Mouse (Mus musculus) layer of hippocampus, adult 9-10 months (tissue): ENCODE measurements at regions not wholly inside any gene's neighbourhood (a gene's known extent, or its start where the extent isn't known, plus 50 kb on each side); places are given as distances from the start of the nearest gene placed in this dataset.

Source experiments
- DNase-seq: peaks from one replicate; pipeline ENCODE4 v3.0.0; 2022; ENCODE audit warnings: low spot score

DNA sequence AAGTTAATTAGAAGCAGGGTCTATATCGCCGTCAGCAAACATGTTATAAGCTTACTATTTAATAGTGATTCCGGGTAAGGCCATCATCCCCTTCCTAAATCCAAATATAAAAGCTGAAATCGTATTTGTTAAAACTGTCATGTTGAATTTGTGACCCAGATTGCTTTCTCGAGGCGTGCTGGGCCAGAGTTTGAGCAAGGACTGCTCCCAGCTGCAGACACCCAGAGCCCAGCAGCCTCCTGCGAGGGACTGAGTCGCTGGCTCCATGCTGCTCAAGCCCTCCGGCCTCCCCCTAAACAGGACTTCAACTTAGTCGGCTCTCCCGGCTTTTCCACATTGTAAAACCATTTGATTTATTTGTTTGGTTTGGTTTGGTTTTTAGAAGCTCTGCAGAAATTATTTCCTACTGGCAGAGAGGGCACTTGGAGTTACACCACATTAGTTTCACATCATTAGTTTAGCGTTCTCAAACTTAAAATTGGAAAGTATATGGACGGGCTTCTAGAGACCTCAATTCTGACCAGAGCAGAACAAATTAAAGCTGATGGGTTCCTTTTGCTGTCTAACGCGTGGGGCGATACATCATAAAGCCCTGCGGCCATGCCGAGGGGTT is 126.4 kb upstream of the Pitx1 start:
- no peak for DNase-seq

DNA sequence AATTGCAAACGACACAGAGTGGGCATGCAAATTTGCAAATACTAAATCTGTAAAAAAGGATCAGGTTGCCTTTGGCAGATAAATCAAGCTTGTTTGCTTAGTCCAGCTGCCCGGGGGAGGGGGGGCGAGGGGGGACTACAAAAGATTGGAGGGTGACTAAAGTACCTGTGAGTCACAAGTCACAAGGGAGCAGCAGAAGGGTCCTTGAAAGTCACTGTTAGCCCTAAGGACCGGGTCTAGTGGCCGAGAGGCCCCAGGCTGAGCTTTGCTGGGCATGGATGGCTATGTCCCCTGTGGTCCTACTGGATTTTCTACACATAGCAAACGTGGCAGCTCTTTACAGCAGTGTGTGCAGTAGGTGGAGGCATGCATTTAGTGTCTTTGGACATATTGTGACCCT is 118.4 kb upstream of the Pitx1 start:
- no peak for DNase-seq

DNA sequence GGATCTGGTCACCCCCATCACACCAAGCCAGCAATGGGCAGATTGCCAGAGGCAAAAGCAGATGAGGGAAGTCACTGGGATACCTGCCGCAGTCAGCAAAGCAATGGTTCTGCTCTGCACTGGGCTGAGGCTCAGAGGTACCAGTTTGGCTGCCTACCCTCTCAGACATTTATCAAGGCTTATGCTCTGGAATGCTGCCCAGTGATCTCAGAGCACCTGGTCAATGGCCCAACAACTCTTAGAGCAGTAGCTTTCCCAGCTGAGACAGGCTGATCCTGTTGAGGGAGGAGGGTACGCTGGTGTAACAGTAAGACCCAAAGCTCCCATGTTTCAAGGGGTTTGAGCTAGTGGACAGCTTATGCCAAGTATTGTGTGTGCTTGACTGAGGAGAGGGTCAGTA is 117.4 kb upstream of the Pitx1 start:
- no peak for DNase-seq

DNA sequence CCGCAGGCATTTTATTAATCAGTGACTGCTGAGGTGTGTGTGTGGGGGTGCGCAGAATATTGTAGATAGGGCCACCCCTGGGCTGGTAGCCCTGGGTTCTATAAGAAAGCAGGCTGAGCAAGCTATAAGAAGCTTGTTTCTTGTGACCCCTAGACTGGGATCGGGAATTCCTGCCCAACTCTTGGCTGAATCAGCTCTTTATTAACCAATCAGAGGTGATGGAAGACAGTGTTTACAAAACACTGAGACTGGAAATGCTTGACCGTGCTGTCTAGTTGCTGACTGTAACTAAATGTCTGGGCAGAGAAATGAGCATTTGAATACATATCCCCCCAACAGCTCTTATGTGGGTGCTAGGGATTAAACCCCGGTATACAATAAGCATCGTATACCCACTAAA is 114.8 kb upstream of the Pitx1 start:
- no peak for DNase-seq

DNA sequence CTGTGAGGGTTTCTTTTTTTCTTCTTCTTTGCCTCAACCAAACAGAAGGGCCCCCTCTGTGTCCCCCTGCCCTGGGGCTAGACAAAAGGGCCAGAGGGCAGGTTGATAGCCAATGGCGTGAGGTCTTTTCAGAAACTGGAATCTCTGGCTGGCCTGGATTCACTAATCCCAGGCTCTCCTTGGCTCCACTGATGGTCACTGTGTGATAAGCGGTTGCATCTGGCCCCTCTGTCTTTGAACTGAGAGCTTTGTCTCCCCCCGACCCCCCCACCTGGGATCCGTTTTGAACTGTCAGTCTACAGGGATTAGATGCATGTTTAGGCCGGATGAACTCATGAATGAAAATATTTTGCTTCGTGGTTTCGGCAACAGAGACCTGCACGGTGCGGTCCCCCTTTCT is 112.6 kb upstream of the Pitx1 start:
- DNase-seq = no peak

DNA sequence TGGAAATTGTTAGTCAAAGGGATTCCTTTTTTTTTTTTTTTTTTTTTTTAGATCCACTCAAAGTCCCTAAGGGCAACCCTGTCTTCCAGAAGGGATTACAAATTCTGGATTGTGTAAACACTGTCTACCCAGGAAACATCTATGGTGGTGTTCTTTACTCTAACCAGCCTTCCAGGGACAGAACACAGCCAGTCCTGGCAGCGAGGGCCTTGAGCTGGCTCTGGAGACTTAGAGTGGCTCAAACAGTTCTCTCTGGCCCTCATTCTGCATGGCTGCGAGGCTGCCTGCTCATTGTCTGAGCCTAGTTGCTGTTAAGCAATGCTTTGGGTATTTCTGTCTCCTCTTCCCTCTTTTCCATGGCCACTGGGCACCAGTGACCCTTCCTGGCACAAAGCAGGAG is 112.2 kb upstream of the Pitx1 start:
- no peak for DNase-seq

DNA sequence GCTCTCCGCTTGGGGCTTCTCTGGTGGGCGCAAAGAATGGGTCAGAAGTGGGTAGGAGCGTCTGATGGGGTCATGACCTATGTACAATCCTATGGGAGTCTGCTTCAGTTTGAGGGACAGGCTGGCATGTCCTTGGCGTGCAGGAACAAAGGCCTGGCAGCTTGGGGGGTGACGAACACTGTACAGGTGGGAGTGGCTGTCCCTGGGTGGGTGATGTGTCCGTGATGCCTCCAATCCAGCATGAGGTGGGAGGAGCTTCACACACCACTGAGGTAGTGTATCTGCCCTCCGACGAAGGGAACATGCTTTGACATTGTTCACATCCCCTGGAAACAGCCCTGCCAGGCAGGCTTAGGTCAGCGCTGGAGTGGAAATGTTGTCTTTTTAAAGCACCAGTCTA is 101.4 kb upstream of the Pitx1 start:
- DNase-seq = no peak

DNA sequence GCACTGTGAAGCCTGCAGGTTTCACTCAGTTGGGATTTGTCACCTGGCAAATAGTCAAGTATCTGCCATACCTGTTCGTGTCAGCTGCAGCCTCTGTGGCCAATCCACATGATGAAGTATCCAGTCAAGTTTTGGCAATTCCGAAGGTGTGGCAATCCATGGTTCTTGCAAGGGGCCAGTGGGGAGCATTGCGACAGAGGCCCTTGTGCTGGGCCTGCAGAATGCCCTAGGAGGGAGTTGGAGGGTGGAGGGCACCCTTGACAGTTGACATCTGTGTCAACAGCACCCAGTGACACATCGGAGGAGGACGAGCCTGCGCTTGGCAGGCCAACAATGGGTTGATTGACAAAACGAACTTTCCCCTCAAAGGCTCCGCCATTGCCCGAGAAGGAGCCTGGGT is 101.0 kb upstream of the Pitx1 start:
- DNase-seq = no peak

DNA sequence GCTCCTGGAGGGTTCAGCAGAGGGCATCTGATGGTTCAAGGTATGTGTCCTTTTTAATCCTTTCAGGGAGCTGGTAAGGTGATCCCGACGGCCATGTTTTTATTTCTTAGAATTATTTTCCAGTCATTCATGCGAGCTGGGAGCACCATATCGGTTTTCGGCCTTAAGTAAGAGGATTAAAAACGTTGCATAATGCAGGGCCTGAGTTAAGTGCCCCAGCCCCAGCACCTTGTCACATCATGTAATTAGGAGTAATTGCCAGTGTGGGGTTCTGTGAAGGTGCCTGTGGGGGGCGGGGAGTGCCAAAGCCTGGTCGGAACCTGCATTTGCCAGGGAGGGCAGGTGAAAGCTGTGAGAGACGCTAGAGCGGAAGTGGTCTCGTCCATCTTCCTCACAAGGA is 94.6 kb upstream of the Pitx1 start:
- DNase-seq = no peak

DNA sequence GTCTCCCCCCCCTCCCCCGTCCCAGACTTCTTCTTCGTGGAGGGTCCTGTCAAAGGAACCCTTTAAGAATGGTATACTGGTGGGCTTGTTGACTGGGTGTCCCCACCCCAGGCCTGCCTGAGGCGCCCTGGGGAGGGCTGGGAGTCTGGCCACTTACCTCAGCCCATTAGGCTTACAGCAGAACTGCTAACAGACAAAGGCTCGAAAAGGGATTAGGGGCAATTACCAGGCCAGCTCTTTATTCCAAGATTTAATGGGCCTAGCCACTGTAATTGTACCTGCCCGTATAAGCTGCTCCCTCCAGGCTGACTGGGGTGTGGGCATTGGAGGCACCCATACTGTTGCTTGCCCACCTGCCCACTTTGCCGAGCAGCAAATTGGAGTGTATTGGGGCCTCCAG is 93.8 kb upstream of the Pitx1 start:
- no peak for DNase-seq

DNA sequence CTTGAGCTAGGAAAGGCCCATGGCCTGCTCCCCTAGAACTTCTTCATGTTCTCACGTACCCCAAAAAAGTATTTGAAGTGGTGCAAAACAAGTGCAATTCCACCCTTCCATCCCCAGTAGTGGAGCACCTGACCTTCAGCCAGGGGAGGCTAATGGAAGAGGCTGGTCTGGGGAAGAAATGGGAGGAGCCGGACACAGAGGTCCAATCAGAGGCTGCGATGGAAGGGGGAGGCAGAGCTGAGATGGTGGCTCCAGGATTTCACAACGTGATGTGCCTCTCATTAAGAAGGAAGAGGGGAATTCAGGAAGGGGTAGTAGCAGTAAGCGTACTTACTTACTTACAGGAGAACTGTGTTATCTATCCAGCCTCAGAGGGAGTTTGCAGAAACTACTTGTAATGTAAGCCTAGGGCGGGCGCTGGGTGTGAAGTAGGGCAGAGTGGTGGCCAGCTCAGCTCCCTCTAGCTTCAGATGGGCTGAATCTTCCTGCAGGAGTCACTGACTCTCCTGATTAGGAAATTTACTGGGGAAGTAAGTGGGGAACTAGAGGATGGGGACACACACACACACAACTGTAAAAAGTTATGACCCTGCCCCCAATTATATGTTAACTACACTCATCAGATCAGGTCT is 87.6 kb upstream of the Pitx1 start:
- no peak for DNase-seq

DNA sequence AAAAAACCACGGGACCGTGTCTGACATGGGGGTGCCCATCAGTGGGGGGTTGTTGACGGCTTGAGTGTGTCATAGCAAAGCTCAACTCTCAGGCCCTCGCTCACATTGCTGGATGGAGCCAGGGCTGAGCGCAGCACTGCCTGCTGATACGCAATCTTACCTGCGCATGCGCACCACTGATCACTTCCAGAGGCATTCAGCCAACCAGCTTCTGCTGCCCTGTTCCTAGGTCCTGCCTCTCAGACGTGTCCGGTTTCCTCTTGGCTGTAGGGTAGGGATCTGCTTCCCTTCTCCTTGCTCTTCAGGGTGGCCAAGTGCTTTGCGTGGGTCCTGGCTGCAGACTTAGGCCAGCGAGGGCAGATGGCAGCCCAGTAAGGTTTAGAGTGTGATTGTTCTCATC is 81.3 kb upstream of the Pitx1 start:
- no peak for DNase-seq

DNA sequence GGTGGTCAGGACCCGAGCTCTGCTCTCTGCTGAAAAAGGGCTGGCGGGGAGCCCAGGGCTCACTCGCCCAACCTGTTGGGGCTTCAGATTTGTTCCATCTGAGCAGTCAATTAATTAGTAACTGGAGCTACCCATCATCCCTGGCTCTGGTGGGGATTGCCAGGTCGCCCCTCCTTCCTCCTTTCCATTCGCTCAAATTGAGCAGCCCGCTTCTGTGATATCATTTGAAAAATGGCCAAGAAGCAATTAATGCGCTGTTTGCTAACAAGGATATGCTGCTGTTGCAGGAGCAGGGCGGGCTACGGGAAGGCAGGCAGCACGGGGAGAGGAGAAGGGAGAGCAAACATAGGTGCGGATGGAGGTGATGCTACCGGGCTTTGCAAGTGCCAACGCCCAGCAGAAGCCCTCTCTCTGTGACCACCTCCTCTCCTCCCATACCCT is 76.3 kb upstream of the Pitx1 start:
- no peak for DNase-seq

DNA sequence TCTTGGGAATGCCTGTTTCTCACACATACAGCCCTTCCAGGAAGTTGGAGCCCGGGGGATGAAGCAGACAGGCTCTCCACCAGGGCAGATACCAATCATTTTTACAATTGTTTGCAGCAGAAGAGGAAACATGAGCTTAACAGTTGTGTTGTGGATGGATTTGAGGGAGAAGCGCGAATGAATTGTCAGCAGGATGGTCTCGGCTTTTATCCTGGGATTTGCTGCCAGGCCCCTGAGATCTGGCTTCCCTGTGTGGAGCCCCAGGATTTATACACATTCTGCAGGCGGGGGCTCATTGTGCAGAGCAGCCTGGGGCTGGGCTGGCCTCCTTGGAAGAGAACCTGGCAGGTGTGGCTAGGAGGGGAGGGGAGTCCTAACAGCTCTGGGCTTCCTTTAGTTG is 73.9 kb upstream of the Pitx1 start:
- no peak for DNase-seq

DNA sequence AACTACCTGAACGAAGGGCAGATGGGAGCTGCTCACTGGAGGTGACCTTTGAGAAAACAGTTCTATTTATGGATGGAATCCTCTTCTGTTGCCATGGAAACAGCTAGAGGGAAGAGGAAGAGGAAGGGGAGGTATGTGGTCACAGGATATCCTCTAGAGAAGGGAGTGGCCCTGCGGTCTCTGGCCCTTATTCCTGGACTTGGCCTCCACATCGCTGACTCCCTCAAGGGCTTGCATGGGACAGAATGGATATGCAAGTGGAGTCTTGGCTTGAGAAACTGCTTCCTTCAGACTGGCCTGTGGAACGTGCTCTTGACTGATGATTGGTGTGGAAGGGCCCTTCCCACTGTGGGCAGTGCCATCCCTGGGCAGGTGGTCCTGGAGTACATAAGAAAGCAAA is 68.9 kb upstream of the Pitx1 start:
- no peak for DNase-seq

DNA sequence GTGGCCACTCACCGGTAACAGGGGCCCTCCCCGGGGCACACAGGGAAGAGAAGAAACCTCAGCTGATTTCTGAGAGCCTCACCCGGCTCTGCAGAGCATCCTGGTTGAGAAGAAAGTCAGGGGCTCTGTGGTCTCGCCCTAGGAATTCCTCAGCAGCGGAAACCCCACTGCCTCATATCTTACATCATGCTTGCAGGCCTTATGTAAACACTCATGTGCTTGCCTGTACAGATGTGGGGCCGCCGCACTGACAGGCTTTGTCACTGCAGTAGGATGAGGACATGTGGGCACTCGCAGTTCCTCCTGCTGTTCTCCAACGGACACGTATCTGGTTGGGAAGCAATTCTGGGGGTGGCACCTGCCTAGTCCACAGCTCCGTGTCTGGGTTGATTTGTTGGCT is 66.3 kb upstream of the Pitx1 start:
- DNase-seq = no peak

DNA sequence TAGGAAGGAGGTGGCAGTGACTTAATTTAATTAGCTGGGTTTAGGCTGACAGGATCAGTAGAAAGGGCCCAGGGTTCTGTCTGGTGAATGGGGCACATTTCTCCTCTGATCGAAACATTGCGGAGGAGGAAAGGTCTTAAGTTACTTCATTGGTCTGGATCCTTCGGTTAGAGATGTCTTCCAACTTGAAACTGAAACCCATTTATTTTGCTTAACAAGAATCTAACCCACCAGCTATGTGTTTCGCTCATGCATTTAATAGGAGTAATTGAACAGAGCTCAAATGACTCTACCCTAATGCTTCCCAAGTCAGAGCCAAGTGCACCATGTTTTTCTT is 64.2 kb upstream of the Pitx1 start:
- no peak for DNase-seq

DNA sequence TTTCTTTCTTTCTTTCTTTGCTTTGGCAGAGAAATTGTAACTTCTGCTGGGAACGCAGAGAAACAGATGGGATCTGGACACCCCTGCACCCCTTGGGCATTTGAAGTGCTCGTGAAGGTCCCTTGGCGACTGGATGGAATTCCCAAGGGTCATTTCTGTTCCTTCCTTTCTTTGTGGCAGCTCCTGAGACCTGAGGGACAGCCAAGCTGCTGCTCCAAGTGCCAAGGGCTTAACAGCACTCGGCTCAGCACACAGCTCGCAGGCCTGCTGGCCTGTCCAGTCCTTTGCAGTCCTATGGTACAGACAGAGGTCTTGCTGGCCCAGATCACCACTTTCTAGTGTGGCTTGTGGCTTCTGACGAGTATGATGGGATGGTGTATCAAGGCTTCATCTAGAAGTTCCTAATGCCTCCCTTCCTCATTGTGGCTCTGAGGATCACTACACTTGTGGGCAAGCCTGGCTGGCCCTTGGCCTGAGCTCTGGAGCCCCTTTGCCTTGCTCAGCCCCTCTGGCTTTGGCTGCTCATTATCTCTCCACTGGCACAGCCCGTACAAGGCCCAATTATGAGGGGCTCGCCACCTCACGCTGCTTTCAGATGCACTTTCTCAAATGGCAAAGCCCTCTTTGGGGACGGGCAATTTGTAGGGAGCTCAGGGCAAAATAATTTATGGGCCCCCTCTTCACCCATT is 63.7 kb upstream of the Pitx1 start:
- no peak for DNase-seq

DNA sequence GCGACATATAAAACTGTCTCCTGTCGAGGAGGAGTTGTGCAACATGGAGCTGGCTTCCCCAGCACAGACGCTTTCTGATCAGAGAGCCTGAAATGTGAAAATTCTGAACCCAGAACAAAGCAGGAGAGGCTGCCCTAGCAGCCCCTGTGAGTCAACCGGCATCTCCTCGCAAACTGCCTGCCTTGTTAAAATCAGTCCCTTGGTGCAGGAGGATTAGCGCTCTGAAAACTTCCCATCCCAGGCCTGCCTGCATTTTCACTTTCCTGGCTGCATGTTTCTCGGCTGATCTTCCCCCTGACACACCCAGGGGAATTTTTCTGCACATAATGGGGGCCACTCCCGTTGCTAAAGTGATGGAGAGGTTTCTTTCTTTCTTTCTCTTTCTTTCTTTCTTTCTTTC is 63.0 kb upstream of the Pitx1 start:
- no peak for DNase-seq

DNA sequence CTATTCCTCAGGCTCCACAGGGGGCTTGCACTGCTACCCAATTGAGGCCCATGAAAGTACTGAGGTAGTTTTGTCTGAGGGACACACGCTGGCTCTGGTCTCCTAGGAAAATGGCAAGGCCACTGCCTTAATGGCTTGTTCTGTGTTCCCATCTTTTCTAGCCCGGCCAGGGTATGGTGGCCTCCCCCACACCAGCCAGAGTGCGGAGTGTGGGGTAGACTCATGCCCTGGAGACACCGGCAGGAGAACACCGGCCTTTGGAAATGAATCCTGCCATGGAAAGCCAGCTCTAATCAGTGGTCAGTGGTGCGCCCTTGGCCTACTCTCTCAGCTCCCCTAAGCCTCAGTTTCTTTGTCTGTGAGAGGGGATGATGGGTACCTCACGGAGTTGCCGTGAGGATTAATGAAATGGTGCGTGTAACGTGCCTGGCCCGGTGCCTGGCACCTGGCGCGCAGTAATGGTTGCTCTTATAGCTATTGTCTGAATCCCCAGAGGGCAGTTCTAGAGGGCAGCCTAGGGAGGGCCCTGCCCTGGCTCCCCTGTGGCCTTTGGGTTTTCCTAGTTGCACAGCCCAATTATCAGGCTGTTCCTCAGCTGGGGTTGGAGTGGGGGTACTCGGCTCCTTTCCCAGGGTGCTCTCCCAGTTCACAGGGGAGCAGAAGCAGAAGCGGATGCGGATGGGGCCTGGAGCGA is 62.4 kb upstream of the Pitx1 start:
- no peak for DNase-seq

DNA sequence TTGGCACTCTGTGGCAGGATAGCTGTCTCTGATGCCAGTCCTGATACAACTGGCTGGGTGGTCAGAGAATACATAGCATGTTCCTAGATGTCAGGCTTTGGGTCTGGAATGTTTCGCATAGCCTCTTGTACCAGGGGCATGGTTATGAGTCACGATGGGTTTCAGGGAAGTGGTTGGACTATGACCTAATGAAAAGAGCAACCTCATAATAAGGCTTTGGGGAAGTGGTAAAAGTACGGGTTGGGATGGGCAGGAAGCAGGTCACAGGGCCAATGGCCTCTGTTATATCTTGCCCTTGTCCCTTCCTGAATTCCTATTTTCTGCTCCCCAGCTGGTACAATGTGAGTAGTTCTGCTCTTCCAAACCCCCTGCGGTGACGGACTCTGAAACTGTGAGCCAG is 59.5 kb upstream of the Pitx1 start:
- DNase-seq = no peak

DNA sequence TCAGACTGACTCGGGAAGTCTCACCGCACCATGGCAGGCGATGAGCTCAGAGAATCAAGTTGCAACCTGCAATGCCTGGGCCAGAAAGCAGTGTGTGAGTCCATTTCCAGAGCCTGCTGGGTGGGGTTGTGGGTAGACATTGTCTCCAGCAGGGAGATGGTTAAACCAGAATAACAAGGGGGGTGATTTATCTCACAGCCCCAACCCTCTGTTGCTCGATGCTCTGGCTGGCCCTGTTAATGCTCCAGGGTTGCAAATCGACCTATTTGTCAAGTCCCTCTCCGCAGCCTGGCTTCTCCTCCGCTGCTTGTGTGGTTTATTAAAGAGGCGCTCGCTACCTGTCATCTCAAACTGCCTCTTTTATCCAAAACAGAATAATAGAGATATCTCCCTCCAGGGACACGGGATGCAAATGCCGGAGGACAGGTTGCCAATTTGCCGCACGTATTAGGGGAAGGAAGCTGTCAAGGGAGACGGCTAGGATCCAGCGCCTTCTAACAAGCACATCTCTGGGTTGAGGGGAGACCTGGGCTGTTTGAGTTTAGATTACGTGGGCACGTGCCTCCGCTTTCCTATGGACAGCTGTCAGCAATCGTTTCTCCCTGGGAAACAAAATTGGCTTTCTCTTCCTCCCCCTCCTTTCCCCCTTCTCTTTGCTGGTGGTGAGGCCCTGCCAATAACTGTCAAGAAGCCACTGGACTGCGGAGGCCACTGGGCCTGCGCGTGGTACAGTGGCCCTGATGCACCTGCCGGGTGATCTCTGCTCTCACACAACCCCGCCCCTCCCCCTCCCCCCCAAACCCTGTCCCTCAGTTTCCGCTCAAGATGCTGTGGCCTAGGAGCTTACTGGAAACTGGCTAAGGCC is 57.4 kb upstream of the Pitx1 start:
- DNase-seq = no peak
